Mouse (Mus musculus) lung, postnatal 0 days (tissue): ENCODE measurements around the gene Sfxn3.

ENCODE experiments used
- CTCF ChIP-seq: IDR thresholded peaks from 2 replicates; pipeline ENCODE4 v1.5.1; 2016; ENCODE audit warnings: antibody characterized with exemption, mild to moderate bottlenecking
- EP300 ChIP-seq: IDR thresholded peaks from 2 replicates; pipeline ENCODE4 v1.6.1; 2016; ENCODE audit warnings: antibody characterized with exemption, mild to moderate bottlenecking, control low read depth

DNA sequence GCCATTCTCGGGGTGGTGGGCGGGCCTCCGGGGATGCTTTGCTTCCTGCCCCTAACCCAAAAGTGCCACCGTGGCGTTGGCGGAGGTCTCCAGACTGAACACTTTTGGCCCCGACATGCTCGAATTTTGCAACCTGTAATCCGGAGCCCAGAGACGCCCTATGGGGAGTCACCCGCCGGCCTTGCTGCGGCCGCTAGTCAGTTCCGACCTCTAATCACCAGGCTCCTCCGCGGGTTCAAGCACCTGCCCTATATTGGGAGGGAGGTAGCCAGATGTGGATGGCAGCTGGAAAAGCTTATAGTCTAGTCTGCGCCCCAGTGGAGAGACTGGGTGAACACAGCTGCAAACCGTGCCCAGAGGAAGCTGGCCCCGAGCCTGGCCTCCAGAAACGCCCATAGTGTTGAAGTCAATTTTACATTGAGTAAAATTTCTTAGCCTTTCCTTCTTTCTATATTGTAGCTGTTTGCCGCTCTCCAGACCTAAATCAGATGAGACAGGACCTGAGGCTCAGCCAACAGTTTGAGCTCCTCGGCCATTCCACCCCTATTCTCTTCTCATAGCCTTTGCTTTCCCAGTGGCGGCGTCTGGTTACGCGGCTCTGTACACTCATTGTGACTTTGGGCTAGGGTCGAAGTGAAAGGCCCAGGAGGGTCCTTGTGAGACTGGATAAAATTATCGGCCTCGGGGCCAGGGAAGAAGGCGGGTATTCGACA lies 28.2 kb downstream of the Sfxn3 start:
- TF ChIP-seq CTCF: peak; percentile 48
- TF ChIP-seq EP300: no peak
